Mouse (Mus musculus) brown adipose tissue, adult 24 weeks (tissue): Measurements from ENCODE around the gene Chtf18. TPM values are rescaled to one million over a fixed set of nuclear protein-coding genes. Genes with fewer than 3 reads are reported as not detected.

Experiments
- H3K27ac ChIP-seq: fragments of 200-500 bp; replicated peaks from 2 replicates; pipeline ENCODE4 v1.5.1; 2012; ENCODE audit warnings: low read depth, mild to moderate bottlenecking, low read length
- H3K4me1 ChIP-seq: fragments of 200-500 bp; 2 replicates; pipeline ENCODE4 v1.6.1; 2012; ENCODE audit warnings: low read length, mixed read lengths; ENCODE audit not compliant: control insufficient read depth, insufficient read depth, insufficient read length
- H3K4me3 ChIP-seq: fragments of 200-500 bp; 2 replicates; pipeline ENCODE4 v1.5.1; 2012; ENCODE audit warnings: low read depth, mild to moderate bottlenecking, low read length, moderate library complexity; ENCODE audit not compliant: insufficient read depth
- polyA plus RNA-seq: library from polyadenylated mRNA; stranded (reverse); fragments of >200 nt; gene quantifications from 2 replicates; pipeline ENCODE4 v1.2.4, GENCODE M21; 2012; ENCODE audit not compliant: missing spikeins, insufficient read depth, insufficient read length

Chtf18 gene
- polyA plus RNA-seq, 1 experiment: 0.87 TPM

DNA sequence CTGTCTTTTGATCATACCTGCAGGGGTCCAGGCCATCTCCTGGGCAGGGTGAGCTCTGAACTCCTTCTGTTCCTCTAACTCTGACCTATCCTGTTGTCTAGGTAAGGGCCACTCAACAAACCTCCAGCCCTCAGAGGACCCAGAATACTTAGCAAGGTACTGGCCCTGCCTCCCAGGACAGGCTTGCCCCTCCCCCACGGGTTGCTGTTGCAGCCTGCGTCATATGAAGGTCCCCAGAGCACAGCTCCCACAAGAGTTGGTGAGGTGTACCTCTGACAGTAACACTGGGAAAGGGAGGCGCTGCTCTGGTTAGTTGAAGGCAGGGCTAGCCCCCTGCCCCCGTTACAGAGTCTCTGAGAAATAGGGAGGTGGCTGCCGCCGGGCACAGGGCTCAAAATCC is 11.1 kb downstream of the Chtf18 start:
- H3K4me1 ChIP-seq: no peaks in the 10 kb centered on the region
- no peak overlapping the region for H3K4me3 ChIP-seq
- no peak overlapping the region for H3K27ac ChIP-seq

GRCm38 (mm10) chr17:25715627-25716026 is 11.6 kb downstream of the Chtf18 start:
- no peaks in the 10 kb centered on the region for H3K4me1 ChIP-seq
- H3K27ac ChIP-seq: no peak overlapping the region
- no peak overlapping the region for H3K4me3 ChIP-seq

- Histone ChIP-seq H3K27ac (no peak overlapping the region), H3K4me3 (no peak overlapping the region)
Measured at GRCm38 (mm10) chr17:25711136-25711535, 16.1 kb downstream of the Chtf18 start.

GRCm38 (mm10) chr17:25709994-25710393 is 17.2 kb downstream of the Chtf18 start:
- Histone ChIP-seq H3K27ac (no peak overlapping the region), H3K4me3 (no peak overlapping the region), H3K4me1 (no peaks in the 10 kb centered on the region)

More at GRCm38 (mm10) chr17:25711136-25711535, 16.1 kb downstream of the Chtf18 start:
- H3K4me1 ChIP-seq: no peaks in the 10 kb centered on the region

DNA sequence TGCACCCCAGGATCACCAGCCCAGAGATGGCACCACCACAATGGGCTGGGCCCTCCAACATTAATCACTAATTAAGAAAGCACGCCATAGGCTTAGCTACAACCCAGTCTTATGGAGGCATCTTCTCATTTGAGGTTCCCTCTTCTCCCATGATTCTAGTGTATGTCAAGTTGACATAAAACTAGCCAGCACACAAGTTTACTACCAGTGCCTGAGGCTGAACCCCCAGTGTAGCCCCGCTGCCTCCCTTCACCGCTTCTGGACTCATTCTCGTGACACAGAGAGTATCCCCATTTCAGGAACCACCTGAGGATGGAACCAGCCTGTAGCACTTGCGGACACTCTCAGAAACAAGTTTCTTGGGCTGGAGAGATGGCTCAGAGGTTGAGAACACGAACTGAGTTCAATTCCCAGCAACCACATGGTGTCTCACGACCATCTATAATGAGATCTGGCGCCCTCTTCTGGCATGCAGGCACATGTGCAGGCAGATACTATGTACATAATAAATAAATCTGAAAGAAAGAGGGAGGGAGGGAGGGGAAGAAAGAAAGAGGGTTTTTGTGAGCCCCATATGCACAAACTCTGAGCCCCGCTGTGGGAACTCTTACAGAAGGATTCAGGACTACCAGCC is 26.2 kb downstream of the Chtf18 start:
- Histone ChIP-seq H3K4me3 (no peak overlapping the region), H3K4me1 (no peaks in the 10 kb centered on the region), H3K27ac (no peak overlapping the region)

- Histone ChIP-seq H3K27ac (no peak overlapping the region), H3K4me1 (no peaks in the 10 kb centered on the region), H3K4me3 (no peak overlapping the region)
Measured at GRCm38 (mm10) chr17:25698446-25698845, 28.8 kb downstream of the Chtf18 start.

DNA sequence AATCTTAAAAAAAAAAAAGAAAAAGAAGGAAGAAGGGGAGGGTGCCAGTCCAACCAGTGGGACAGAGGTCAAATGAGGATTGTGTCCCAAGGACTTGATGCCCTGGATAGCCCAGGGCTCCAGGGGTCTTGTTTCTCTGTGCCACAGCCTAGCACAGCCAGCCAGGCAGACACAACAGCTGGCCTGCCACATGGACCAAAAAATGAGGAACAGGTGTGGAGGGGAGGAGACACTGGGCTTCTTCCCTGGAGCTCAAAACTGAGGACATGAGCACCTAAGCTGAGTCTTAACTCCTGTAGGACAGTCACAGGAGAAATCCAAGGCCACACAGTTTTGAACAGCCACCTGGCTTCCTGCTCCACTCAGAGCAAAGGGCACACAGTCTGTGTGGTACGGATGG is 31.0 kb downstream of the Chtf18 start:
- no peak overlapping the region for H3K27ac ChIP-seq
- no peaks in the 10 kb centered on the region for H3K4me1 ChIP-seq
- H3K4me3 ChIP-seq: no peak overlapping the region

DNA sequence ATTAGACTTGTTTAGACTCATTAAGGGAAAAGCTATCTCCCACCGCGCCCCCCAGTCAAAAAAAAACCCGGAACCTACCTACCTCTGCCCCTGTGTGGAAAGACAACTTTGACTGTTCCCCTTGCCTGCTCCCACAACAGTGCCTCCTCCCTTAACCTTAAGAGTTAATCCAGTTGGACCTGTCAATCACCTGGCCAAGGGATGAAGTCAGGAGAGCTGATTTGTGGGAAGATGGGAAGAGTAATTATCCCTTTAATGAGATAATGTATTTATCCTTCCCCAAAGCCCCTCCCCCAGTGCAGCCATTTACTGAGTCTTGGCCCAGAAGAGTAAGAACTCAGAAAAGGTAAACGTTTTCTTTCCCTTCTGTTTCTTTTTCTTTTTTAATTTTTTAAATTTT is 38.3 kb downstream of the Chtf18 start:
- no peak overlapping the region for H3K27ac ChIP-seq
- no peaks in the 10 kb centered on the region for H3K4me1 ChIP-seq
- H3K4me3 ChIP-seq: no peak overlapping the region

DNA sequence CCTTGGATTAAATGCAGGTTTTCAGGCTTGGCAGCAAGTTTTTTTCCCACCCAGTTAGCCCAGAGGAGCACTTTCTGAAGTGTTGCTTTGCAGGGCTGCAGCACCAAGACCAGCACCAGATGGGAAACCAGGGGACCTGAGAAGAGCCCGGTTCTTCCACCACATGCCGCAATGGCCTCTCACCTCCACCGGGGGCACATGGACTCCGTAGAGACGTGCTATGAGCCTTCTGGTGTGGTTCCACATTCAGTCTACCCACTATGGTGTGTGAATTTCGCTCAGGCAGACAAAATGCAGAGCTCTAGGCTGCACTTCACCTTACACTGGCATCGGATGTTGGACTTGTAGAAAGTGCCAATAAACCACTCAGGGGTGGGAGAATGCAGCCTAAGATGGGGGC is 40.9 kb downstream of the Chtf18 start:
- H3K4me1 ChIP-seq: no peaks in the 10 kb centered on the region
- H3K4me3 ChIP-seq: no peak overlapping the region
- no peak overlapping the region for H3K27ac ChIP-seq

DNA sequence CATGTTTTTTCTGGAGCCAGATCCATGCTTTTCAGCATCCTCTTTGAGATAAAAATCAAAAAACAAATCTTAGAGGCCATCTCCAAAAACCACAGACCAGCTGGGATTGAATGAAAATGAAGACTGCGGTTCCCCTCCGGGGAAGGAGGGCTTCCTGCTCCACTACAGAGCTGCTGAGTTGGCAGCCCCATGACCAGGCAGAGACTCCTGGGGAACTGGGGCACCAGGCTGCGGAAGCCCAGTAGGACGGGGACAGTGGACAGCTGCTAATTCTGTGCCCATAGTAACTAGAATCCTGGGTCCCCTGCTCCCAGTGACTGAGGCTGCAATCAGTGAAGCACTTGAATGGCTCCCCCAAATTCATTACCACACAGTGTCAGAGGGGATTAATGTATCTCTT is 45.6 kb downstream of the Chtf18 start:
- Histone ChIP-seq H3K4me1 (no peaks in the 10 kb centered on the region), H3K4me3 (no peak overlapping the region), H3K27ac (no peak overlapping the region)

- H3K4me3 ChIP-seq: no peak overlapping the region
- no peaks in the 10 kb centered on the region for H3K4me1 ChIP-seq
- no peak overlapping the region for H3K27ac ChIP-seq
Measured at GRCm38 (mm10) chr17:25679818-25680217, 47.4 kb downstream of the Chtf18 start.

GRCm38 (mm10) chr17:25677969-25678368 is 49.2 kb downstream of the Chtf18 start:
- H3K4me1 ChIP-seq: no peaks in the 10 kb centered on the region
- H3K4me3 ChIP-seq: no peak overlapping the region
- H3K27ac ChIP-seq: no peak overlapping the region

- H3K27ac ChIP-seq: no peak overlapping the region
- no peaks in the 10 kb centered on the region for H3K4me1 ChIP-seq
- no peak overlapping the region for H3K4me3 ChIP-seq
Measured at GRCm38 (mm10) chr17:25672982-25673381, 54.2 kb downstream of the Chtf18 start.

Other genes starting within 250 kb of the Chtf18 start
- gene Sstr5, start 230.1 kb downstream of the Chtf18 start, polyA plus RNA-seq: not detected in 2 replicates
- gene Sox8, start 156.7 kb downstream of the Chtf18 start, polyA plus RNA-seq: 0.79 TPM in 1 of 2 replicates, not detected in the other
- 24.0 and 41.1 TPM in 2 replicates for gene Lmf1, start 148.3 kb downstream of the Chtf18 start, polyA plus RNA-seq
- gene Gng13, start 10.2 kb downstream of the Chtf18 start, polyA plus RNA-seq: not detected in 2 replicates
- 3.0 and 3.9 TPM in 2 replicates for gene Rpusd1, start 251 bp upstream of the Chtf18 start, polyA plus RNA-seq
- not detected in 2 replicates for gene Mslnl, start 8.6 kb upstream of the Chtf18 start, polyA plus RNA-seq
- gene Msln, start 27.0 kb upstream of the Chtf18 start, polyA plus RNA-seq: not detected in 2 replicates
- gene Narfl, start 46.4 kb upstream of the Chtf18 start, polyA plus RNA-seq: 40.5 and 42.4 TPM in 2 replicates
- gene Haghl, start 58.3 kb upstream of the Chtf18 start, polyA plus RNA-seq: 5.0 and 5.9 TPM in 2 replicates
- gene Ccdc78, start 59.2 kb upstream of the Chtf18 start, polyA plus RNA-seq: not detected in 2 replicates
- gene Fam173a, start 65.5 kb upstream of the Chtf18 start, polyA plus RNA-seq: 41.4 and 42.8 TPM in 2 replicates
- gene AC134908.4, start 68.2 kb upstream of the Chtf18 start, polyA plus RNA-seq: 4.6 TPM in 1 of 2 replicates, not detected in the other
- gene Metrn, start 69.7 kb upstream of the Chtf18 start, polyA plus RNA-seq: 1.8 and 3.2 TPM in 2 replicates
- 0.42 and 0.79 TPM in 2 replicates for gene Fbxl16, start 81.7 kb upstream of the Chtf18 start, polyA plus RNA-seq
- 6.3 and 7.1 TPM in 2 replicates for gene Wdr24, start 96.2 kb upstream of the Chtf18 start, polyA plus RNA-seq
- 29.2 and 37.3 TPM in 2 replicates for gene Jmjd8, start 101.4 kb upstream of the Chtf18 start, polyA plus RNA-seq
- gene Stub1, start 106.0 kb upstream of the Chtf18 start, polyA plus RNA-seq: 65.3 and 69.4 TPM in 2 replicates
- gene Rhbdl1, start 109.9 kb upstream of the Chtf18 start, polyA plus RNA-seq: 3.4 and 5.0 TPM in 2 replicates
- 0.95 and 1.6 TPM in 2 replicates for gene Gm20683, start 114.3 kb upstream of the Chtf18 start, polyA plus RNA-seq
- 69.0 and 72.5 TPM in 2 replicates for gene Rhot2, start 117.4 kb upstream of the Chtf18 start, polyA plus RNA-seq
- 1.6 and 2.4 TPM in 2 replicates for gene Wdr90, start 134.1 kb upstream of the Chtf18 start, polyA plus RNA-seq
- 432 and 445 TPM in 2 replicates for gene Mcrip2, start 141.3 kb upstream of the Chtf18 start, polyA plus RNA-seq
- 47.5 and 52.1 TPM in 2 replicates for gene Mettl26, start 147.7 kb upstream of the Chtf18 start, polyA plus RNA-seq
- not detected in 2 replicates for gene Wfikkn1, start 153.4 kb upstream of the Chtf18 start, polyA plus RNA-seq
- gene Rab40c, start 192.3 kb upstream of the Chtf18 start, polyA plus RNA-seq: 6.3 and 7.0 TPM in 2 replicates
- 65.6 and 109 TPM in 2 replicates for gene Pigq, start 217.5 kb upstream of the Chtf18 start, polyA plus RNA-seq
- gene Nhlrc4, start 217.5 kb upstream of the Chtf18 start, polyA plus RNA-seq: not detected in 2 replicates
- gene A930017K11Rik, start 225.1 kb upstream of the Chtf18 start, polyA plus RNA-seq: not detected in 2 replicates